Mouse (Mus musculus) neural tube, embryonic 11.5 days (tissue): ENCODE results near the gene Stxbp6. TPM values are rescaled to one million over a fixed set of nuclear protein-coding genes. Genes with fewer than 3 reads are reported as not detected.

Experiments used
- ATAC-seq: fragments of 200-750 bp; cut with Nextera tagmentation; 2 replicates; pipeline ENCODE4 v1.8.0; 2017; ENCODE audit warnings: moderate number of reproducible peaks, mild to moderate bottlenecking, moderate TSS enrichment, moderate library complexity; ENCODE audit not compliant: insufficient read depth, low FRiP score, low TSS enrichment
- DNase-seq: peaks from one replicate; pipeline ENCODE4 v3.0.0-alpha.2; 2015; ENCODE audit warnings: low spot score
- H3K27ac ChIP-seq: fragments of 300-500 bp; sonication (generic); 2 replicates; pipeline ENCODE4 v1.5.1; 2014; ENCODE audit warnings: low read depth, mild to moderate bottlenecking, low read length
- H3K27me3 ChIP-seq: fragments of 300-500 bp; sonication (generic); 2 replicates; pipeline ENCODE4 v1.6.1; 2014; ENCODE audit warnings: mild to moderate bottlenecking, low read length, mixed read lengths; ENCODE audit not compliant: control insufficient read depth, insufficient read depth
- H3K36me3 ChIP-seq: fragments of 300-500 bp; sonication (generic); 2 replicates; pipeline ENCODE4 v1.6.1; 2014; ENCODE audit warnings: mild to moderate bottlenecking, low read length, moderate library complexity, mixed read lengths; ENCODE audit not compliant: control insufficient read depth, insufficient read depth
- H3K4me1 ChIP-seq: fragments of 300-500 bp; sonication (generic); 2 replicates; pipeline ENCODE4 v1.6.1; 2014; ENCODE audit warnings: low read length, mixed read lengths; ENCODE audit not compliant: control insufficient read depth, insufficient read depth
- H3K4me2 ChIP-seq: fragments of 300-500 bp; sonication (generic); 2 replicates; pipeline ENCODE4 v1.6.1; 2014; ENCODE audit warnings: low read depth, mild to moderate bottlenecking, moderate library complexity
- H3K4me3 ChIP-seq: fragments of 300-500 bp; sonication (generic); 2 replicates; pipeline ENCODE4 v1.5.1; 2014; ENCODE audit warnings: low read depth, low read length
- H3K9ac ChIP-seq: fragments of 300-500 bp; sonication (generic); 2 replicates; pipeline ENCODE4 v1.6.1; 2014; ENCODE audit warnings: mild to moderate bottlenecking, low read length
- H3K9me3 ChIP-seq: fragments of 300-500 bp; sonication (generic); 2 replicates; pipeline ENCODE4 v1.6.1; 2016; ENCODE audit warnings: low read length; ENCODE audit not compliant: control insufficient read depth
- WGBS: fragments of 180-500 bp; shearing (Covaris S2); extraction: QIAGEN DNeasy Blood & Tissue Kit; methylation state at CpG from one replicate; pipeline ENCODE4 v1.1.7; 2014; 5-methylcytosine and 5-hydroxymethylcytosine counted together
- polyA plus RNA-seq: library from polyadenylated mRNA; unstranded; fragments of >200 nt; fragmentation: Nextera tagmentation; extraction: Ambion mirVana; gene quantifications from 2 replicates; pipeline ENCODE4 v1.2.1, GENCODE M21; 2014

Stxbp6 gene
- polyA plus RNA-seq, 1 experiment from 2014 or later, result 11.9 TPM

GRCm38 (mm10) chr12:44839594-44840373, 234.7 kb downstream of the Stxbp6 start:
- DNase-seq, result peak; percentile 70
- 7% methylated on average over 7 of the region's 7 CpGs for WGBS
- H3K27ac ChIP-seq, result 0 out of 2 replicates have a peak overlapping the region, but pooled peaks have one; percentile 20
- H3K4me1 ChIP-seq, result peaks cover 6% of the 10 kb centered on the region
- peak; percentile 89 for ATAC-seq
- H3K9ac ChIP-seq, result no peak overlapping the region
- peak overlapping the region; percentile 16; the same call in 1 of the 2 replicates for H3K4me2 ChIP-seq
- H3K27me3 ChIP-seq, result no peaks in the 10 kb centered on the region
- no peak overlapping the region for H3K4me3 ChIP-seq
- H3K9me3 ChIP-seq, result no peaks in the 10 kb centered on the region
- no peaks in the 10 kb centered on the region for H3K36me3 ChIP-seq

GRCm38 (mm10) chr12:44835879-44836467, 238.5 kb downstream of the Stxbp6 start:
- Histone ChIP-seq H3K4me3 (no peak overlapping the region), H3K4me1 (peaks cover 6% of the 10 kb centered on the region), H3K4me2 (no peak overlapping the region), H3K27ac (no peak overlapping the region), H3K9me3 (no peaks in the 10 kb centered on the region), H3K27me3 (no peaks in the 10 kb centered on the region), H3K9ac (no peak overlapping the region), H3K36me3 (no peaks in the 10 kb centered on the region)
- ATAC-seq (no peak), DNase-seq (no peak)
- 54% methylated on average over 1 of the region's 1 CpGs for WGBS

DNA sequence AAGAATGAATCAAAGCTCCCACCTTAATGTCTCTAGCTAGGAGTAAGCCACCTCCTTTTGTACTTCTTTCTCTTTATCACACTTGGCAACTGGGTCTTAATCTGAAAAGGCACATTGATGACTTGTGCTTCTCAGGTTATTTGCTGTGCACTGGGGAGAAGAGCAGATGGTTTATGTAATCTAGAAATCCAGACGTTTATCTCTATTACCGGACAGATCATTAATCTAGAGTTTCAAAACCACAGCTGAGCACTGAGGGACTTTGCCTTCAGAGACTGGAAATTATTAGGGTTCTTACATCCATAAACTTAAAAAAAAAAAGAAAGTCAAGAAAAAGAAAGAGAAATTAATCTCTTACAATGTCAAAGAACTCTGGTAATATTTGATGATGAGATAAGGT, 262.6 kb downstream of the Stxbp6 start:
- Histone ChIP-seq H3K4me2 (no peak overlapping the region), H3K9ac (no peak overlapping the region), H3K36me3 (no peaks in the 10 kb centered on the region), H3K4me3 (no peak overlapping the region), H3K27me3 (no peaks in the 10 kb centered on the region), H3K9me3 (no peaks in the 10 kb centered on the region), H3K4me1 (no peaks in the 10 kb centered on the region), H3K27ac (no peak overlapping the region)
- ATAC-seq (no peak), DNase-seq (no peak)
- WGBS, result 77% methylated on average over 2 of the region's 2 CpGs

- no peak overlapping the region for H3K4me2 ChIP-seq
- H3K4me1 ChIP-seq, result no peaks in the 10 kb centered on the region
- no peak overlapping the region for H3K27ac ChIP-seq
- H3K36me3 ChIP-seq, result no peaks in the 10 kb centered on the region
- no peak for ATAC-seq
- H3K27me3 ChIP-seq, result no peaks in the 10 kb centered on the region
- no peaks in the 10 kb centered on the region for H3K9me3 ChIP-seq
- H3K9ac ChIP-seq, result no peak overlapping the region
- no peak for DNase-seq
- H3K4me3 ChIP-seq, result no peak overlapping the region
These were observed 270.3 kb downstream of the Stxbp6 start for GRCm38 (mm10) chr12:44804213-44804612.
